Mouse (Mus musculus) hematopoietic stem cell, adult 5-6 weeks (primary cell): ENCODE results near the gene Ugt1a7c. TPM values are rescaled to one million over a fixed set of nuclear protein-coding genes. Genes with fewer than 3 reads are reported as not detected.

ENCODE experiments used
- ATAC-seq, 2 experiments: fragments of 125-278 bp in 1 of 2; replicated peaks in 1 of 2; 2 replicates each; pipeline ENCODE4 v1.8.0; 2016 to 2017; ENCODE audit warnings: inconsistent platforms in 2 of 2, mild to moderate bottlenecking in 2 of 2, moderate number of reproducible peaks in 2 of 2, low read depth in 1 of 2, moderate TSS enrichment in 1 of 2; ENCODE audit not compliant: low FRiP score in 2 of 2, poor library complexity in 2 of 2, severe bottlenecking in 2 of 2, insufficient read depth in 1 of 2, low TSS enrichment in 1 of 2
- total RNA-seq: library from RNA; stranded (forward); fragments of 172-1452, 232-1000 nt; gene quantifications from 2 replicates; pipeline ENCODE4 v1.2.3, GENCODE M21; 2017

Ugt1a7c gene
- total RNA-seq, 1 experiment from 2014 or later: 42.9 TPM

- peak; percentile 2 to 12; a peak in 3 of 4 replicates for ATAC-seq
These were observed 164.2 kb downstream of the Ugt1a7c start for GRCm38 (mm10) chr1:88258881-88259642.

DNA sequence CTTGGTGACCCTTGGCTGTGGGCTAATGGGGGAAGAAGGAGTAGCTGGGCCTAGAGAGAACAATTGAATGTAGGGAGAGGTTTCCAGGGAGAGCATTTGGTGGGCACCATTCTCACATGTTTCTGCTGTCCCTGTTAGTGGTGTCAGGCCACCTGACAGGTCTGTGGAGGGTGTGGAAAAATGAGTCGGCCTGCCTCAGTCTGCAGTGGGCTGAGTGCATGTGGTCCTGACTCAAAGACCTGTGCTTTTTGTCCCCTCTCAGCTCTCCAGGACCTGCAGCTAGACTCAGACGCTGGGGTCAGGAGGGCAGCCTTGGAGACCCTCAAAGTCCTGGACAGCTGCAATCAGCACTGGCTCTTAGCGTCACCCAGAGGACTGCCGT, 164.8 kb downstream of the Ugt1a7c start:
- ATAC-seq: no peak

DNA sequence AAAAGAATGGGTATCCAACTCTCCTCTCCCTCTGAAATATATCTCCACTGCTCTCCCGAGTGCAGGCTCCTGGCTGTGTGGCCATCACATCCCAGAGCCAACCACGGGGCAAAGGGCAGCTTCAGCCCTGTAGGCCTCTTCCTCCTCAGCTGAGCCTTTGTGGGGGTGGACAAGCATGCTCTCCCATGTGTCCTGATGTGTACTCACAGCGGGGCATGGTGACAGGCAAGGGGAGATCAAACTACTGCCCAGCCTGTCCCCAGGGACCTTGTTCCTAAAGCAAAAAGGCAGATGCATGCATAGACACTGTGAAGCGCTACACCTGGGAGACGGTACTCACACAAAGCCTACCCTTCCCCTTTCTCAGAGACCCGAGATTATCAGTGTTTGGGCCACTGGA, 165.3 kb downstream of the Ugt1a7c start:
- ATAC-seq: no peak; a peak in 1 of 4 replicates

GRCm38 (mm10) chr1:88260604-88261377, 165.9 kb downstream of the Ugt1a7c start:
- peak; percentile 6 to 15; a peak in 3 of 4 replicates for ATAC-seq

DNA sequence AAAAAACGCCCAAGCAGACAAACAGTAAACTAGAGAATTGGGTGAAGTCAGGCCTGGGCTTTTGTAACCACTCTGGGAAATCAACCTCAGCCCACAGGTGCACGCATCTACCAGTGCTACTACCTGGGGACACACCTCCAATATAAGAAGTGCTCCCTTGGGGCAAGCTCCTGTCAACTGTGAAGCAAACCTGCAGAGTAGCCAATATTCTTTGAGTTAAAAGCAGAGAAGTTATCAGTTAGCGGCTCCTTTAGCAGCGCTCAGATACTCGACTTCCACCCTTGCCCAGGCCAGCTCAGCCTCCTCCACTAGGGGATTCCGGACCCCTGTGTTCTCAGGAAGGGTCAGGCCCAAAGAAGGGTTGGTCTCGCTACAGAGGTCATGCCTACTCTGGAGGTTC, 166.8 kb downstream of the Ugt1a7c start:
- no peak for ATAC-seq

DNA sequence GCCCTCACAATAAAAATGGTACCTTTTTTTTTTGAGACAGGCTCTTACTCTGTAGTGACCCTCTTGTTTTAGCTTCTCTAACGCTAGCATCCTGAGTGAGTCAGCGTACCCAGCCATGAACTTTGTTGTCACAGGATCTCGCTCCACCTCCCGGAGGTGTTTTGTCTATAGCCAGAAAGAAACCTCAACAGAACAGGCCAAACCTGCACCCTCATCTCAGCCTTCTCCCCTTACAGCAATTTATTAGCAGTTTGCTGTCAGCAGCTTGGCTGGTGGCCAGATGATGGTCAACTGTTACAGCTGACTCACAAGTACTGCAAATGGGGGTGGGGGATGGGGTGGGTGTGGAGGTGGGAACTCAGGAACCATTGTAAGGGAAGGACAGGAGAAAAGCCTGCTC, 167.4 kb downstream of the Ugt1a7c start:
- ATAC-seq: peak; percentile 20 to 23

DNA sequence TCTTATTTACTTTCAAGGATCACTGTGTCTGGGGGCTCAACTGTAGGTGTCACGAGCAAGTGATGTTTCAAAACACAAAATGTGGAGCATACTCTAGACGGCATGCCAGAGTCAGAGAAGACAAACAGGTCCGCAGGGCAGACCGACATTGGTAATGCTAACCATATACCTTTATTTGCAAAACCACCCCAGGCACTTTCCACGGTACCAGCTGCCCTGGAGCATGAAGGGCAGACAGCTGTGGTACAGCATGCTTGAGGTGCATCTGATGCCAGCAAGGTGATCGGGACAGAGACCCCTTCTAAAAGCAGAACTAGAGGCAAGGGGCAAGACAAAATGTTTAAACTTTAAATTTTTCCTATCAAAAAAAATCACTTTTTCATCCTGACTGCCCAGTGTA, 168.1 kb downstream of the Ugt1a7c start:
- ATAC-seq: no peak

DNA sequence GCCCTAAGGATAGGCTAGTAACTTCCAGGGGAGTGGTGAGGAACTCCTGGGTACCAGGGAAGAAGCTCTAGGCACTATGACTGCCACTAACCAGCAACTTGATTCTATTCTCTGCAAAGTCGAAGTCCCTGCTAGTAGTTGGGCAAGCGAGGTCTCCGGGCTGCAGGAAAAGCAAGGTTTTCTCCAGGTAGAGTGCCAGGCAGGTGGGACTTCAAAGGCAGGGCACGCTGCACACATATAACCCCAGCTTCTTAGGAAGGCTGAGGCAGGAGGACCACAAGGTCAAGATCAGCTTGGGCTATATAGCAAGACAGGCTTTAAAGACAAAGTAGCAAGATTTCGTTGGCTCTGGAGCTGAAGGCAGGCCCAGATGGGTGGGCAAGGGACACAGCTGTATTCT, 168.9 kb downstream of the Ugt1a7c start:
- no peak for ATAC-seq

DNA sequence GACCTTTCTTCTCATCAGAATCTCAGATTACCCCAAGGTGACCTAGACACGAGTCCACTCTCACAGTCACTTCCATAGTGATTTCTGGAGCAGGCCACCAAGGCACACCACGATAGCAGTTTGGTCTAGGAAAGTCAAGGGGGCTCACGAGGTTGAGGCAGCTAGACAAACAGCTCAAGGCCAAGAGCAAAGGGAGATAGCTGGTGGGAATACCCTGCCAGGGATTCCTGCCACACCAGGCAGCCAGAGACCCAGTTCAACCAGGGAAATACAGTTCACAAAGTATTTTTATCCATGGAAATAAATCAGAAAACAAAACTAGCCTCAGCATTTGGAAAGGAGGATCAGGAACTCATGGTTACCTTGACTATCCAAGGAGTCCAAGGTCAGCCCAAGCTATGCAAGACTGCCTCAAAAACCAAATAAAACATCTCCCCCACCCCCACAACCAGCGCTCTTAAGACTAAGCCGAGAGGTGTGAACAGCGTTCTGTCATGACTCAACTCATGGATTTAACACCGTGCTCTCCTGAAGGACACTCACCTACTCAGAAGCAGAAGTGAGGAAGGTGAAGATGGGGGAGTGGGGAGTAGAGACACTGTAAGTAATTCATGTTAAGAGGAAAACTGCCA, 169.5 kb downstream of the Ugt1a7c start:
- ATAC-seq: no peak

- no peak for ATAC-seq
These were observed 170.0 kb downstream of the Ugt1a7c start for GRCm38 (mm10) chr1:88264869-88265240.

DNA sequence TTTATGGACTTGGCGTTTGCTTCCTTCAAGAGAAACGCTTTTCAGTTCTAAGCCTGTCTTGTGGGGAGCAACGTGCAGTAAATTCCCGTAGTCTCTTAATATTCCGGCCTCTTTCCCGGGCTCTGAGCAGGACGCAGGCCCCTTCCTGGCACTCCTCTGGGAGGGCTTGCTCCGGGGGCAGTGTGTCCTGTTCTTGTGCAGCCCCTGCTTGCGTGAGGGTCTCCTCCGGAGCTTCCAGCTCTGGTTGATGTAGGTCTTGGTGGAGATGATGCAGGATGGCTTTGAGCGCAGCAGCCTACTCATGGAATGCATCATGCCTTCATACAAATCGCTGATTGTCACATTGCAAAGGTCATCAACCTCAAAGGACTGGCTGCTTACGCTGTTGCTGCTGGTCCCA, 171.3 kb downstream of the Ugt1a7c start:
- ATAC-seq: no peak

- no peak for ATAC-seq
These were observed 172.6 kb downstream of the Ugt1a7c start for GRCm38 (mm10) chr1:88267489-88267888.

DNA sequence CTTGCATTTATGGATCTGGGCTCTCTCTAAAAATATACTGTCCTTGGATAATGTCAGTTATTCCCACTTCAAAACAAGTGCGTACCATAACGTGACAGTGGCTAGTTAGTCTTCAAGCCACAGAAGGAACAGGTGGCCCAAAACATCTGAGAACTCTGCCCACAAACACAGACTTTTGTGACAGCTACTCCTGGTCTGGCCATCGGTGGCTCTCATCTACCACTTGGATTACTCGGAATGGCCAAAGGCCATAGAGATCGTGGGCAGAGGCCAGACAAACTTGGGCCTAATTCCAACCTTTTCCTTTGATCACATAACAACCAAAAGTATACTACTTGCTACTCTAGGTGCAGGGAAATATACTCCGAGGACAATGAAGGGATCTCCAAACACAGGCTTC, 173.2 kb downstream of the Ugt1a7c start:
- ATAC-seq: no peak

Other genes starting within 250 kb of the Ugt1a7c start
- 38.8 and 43.0 TPM in 2 replicates for gene Dgkd, start 241.8 kb upstream of the Ugt1a7c start, total RNA-seq
- 24.8 and 31.1 TPM in 2 replicates for gene Usp40, start 86.5 kb upstream of the Ugt1a7c start, total RNA-seq
- gene Ugt1a10, start 39.7 kb upstream of the Ugt1a7c start, total RNA-seq: not detected in 2 replicates
- not detected in 2 replicates for gene Ugt1a9, start 24.3 kb upstream of the Ugt1a7c start, total RNA-seq
- not detected in 2 replicates for gene Ugt1a8, start 7.2 kb upstream of the Ugt1a7c start, total RNA-seq
- gene Ugt1a6b, start 8.2 kb downstream of the Ugt1a7c start, total RNA-seq: 0.63 TPM in 1 of 2 replicates, not detected in the other
- gene Ugt1a6a, start 39.7 kb downstream of the Ugt1a7c start, total RNA-seq: 1.4 and 5.3 TPM in 2 replicates
- 0.25 and 0.65 TPM in 2 replicates for gene Ugt1a5, start 71.0 kb downstream of the Ugt1a7c start, total RNA-seq
- gene Ugt1a2, start 105.5 kb downstream of the Ugt1a7c start, total RNA-seq: 0.25 TPM in 1 of 2 replicates, not detected in the other
- 0.25 TPM in 1 of 2 replicates, not detected in the other for gene Dnajb3, start 110.7 kb downstream of the Ugt1a7c start, total RNA-seq
- gene Ugt1a1, start 116.9 kb downstream of the Ugt1a7c start, total RNA-seq: not detected in 2 replicates
- 0.05 and 0.44 TPM in 2 replicates for gene Mroh2a, start 131.9 kb downstream of the Ugt1a7c start, total RNA-seq
- 206 and 220 TPM in 2 replicates for gene Hjurp, start 182.6 kb downstream of the Ugt1a7c start, total RNA-seq
- not detected in 2 replicates for gene Trpm8, start 182.6 kb downstream of the Ugt1a7c start, total RNA-seq